Mouse (Mus musculus): ENCODE measurements around the gene Cage1.

DNA sequence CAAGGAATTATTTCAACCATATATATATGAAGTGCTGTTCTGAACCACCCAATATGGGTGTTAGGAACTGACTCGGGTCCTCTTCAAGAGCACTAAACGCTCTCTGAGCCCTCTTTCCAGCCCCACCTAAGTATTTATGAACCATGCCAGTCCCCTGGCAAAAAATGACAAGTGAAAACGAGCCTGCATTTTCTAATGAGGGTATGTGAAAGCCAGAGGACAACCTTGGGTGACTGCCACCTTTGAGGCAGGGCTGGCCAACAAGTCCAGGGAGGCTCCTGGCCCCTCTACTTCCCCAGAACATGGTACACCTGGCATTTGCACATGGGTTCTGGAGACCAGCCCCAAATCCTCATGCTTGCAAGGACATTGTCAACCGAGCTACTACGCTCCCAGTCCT, 62.1 kb downstream of the Cage1 start:
- no peak for TF ChIP-seq CTCF (IDR thresholded peaks at IDR 0.05; ENCODE audit: low read depth, low read length)
- no peak for TF ChIP-seq GATA1 (IDR thresholded peaks at IDR 0.05; ENCODE audit: borderline replicate concordance, low read length)
- no peak for TF ChIP-seq GATA2 (IDR thresholded peaks at IDR 0.05; ENCODE audit: borderline replicate concordance, low read depth, low read length)
- no peak for TF ChIP-seq TAL1 (conservative IDR thresholded peaks at IDR 0.05; ENCODE audit: low read depth, low read length)
